Mouse (Mus musculus) neural tube, embryonic 11.5 days (tissue): ENCODE measurements around the gene Pklr. TPM values are rescaled to one million over a fixed set of nuclear protein-coding genes. Genes with fewer than 3 reads are reported as not detected.

ENCODE experiments used
- ATAC-seq: fragments of 200-750 bp; cut with Nextera tagmentation; 2 replicates; pipeline ENCODE4 v1.8.0; 2017; ENCODE audit warnings: moderate number of reproducible peaks, mild to moderate bottlenecking, moderate TSS enrichment, moderate library complexity; ENCODE audit not compliant: insufficient read depth, low FRiP score, low TSS enrichment
- DNase-seq: peaks from one replicate; pipeline ENCODE4 v3.0.0-alpha.2; 2015; ENCODE audit warnings: low spot score
- H3K27ac ChIP-seq: fragments of 300-500 bp; sonication (generic); 2 replicates; pipeline ENCODE4 v1.5.1; 2014; ENCODE audit warnings: low read depth, mild to moderate bottlenecking, low read length
- H3K27me3 ChIP-seq: fragments of 300-500 bp; sonication (generic); 2 replicates; pipeline ENCODE4 v1.6.1; 2014; ENCODE audit warnings: mild to moderate bottlenecking, low read length, mixed read lengths; ENCODE audit not compliant: control insufficient read depth, insufficient read depth
- H3K36me3 ChIP-seq: fragments of 300-500 bp; sonication (generic); 2 replicates; pipeline ENCODE4 v1.6.1; 2014; ENCODE audit warnings: mild to moderate bottlenecking, low read length, moderate library complexity, mixed read lengths; ENCODE audit not compliant: control insufficient read depth, insufficient read depth
- H3K4me1 ChIP-seq: fragments of 300-500 bp; sonication (generic); 2 replicates; pipeline ENCODE4 v1.6.1; 2014; ENCODE audit warnings: low read length, mixed read lengths; ENCODE audit not compliant: control insufficient read depth, insufficient read depth
- H3K4me2 ChIP-seq: fragments of 300-500 bp; sonication (generic); 2 replicates; pipeline ENCODE4 v1.6.1; 2014; ENCODE audit warnings: low read depth, mild to moderate bottlenecking, moderate library complexity
- H3K4me3 ChIP-seq: fragments of 300-500 bp; sonication (generic); 2 replicates; pipeline ENCODE4 v1.5.1; 2014; ENCODE audit warnings: low read depth, low read length
- H3K9ac ChIP-seq: fragments of 300-500 bp; sonication (generic); 2 replicates; pipeline ENCODE4 v1.6.1; 2014; ENCODE audit warnings: mild to moderate bottlenecking, low read length
- H3K9me3 ChIP-seq: fragments of 300-500 bp; sonication (generic); 2 replicates; pipeline ENCODE4 v1.6.1; 2016; ENCODE audit warnings: low read length; ENCODE audit not compliant: control insufficient read depth
- WGBS: fragments of 180-500 bp; shearing (Covaris S2); extraction: QIAGEN DNeasy Blood & Tissue Kit; methylation state at CpG from one replicate; pipeline ENCODE4 v1.1.7; 2014; 5-methylcytosine and 5-hydroxymethylcytosine counted together
- polyA plus RNA-seq: library from polyadenylated mRNA; unstranded; fragments of >200 nt; fragmentation: Nextera tagmentation; extraction: Ambion mirVana; gene quantifications from 2 replicates; pipeline ENCODE4 v1.2.1, GENCODE M21; 2014

Pklr gene
- polyA plus RNA-seq, 1 experiment from 2014 or later = 2.4 TPM

- peak; percentile 95 for ATAC-seq
- Histone ChIP-seq H3K9ac (peak within 1 kb of the TSS; percentile 71), H3K4me1 (peaks cover 9% of the 10 kb centered on the region), H3K27me3 (no peaks in the 10 kb centered on the region), H3K4me3 (peak within 1 kb of the TSS; percentile 76), H3K9me3 (no peaks in the 10 kb centered on the region), H3K4me2 (peak within 1 kb of the TSS; percentile 99), H3K36me3 (peaks cover 29% of the 10 kb centered on the region), H3K27ac (peak within 1 kb of the TSS; percentile 15; the same call in 1 of the 2 replicates)
- WGBS = under 1% methylated on average over 43 of the region's 43 CpGs
- DNase-seq = peak; percentile 96
Observed at GRCm38 (mm10) chr3:89177242-89178106, 41.5 kb downstream of the Pklr start, which contains the start of gene Scamp3. Scamp3 (plus strand) TSS chr3:89177473.

- H3K27ac ChIP-seq = peak overlapping the region; percentile 15; the same call in 1 of the 2 replicates
- peaks cover 29% of the 10 kb centered on the region for H3K36me3 ChIP-seq
- H3K9me3 ChIP-seq = no peaks in the 10 kb centered on the region
- DNase-seq = no peak
- no peaks in the 10 kb centered on the region for H3K27me3 ChIP-seq
- no peak for ATAC-seq
- peak overlapping the region; percentile 76 for H3K4me3 ChIP-seq
- peak overlapping the region; percentile 71 for H3K9ac ChIP-seq
- H3K4me1 ChIP-seq = peaks cover 9% of the 10 kb centered on the region
- peak overlapping the region; percentile 99 for H3K4me2 ChIP-seq
- WGBS = 12% methylated on average over 6 of the region's 6 CpGs
Observed at GRCm38 (mm10) chr3:89178107-89178385, 42.1 kb downstream of the Pklr start.

- Histone ChIP-seq H3K9ac (no peak overlapping the region), H3K27me3 (no peaks in the 10 kb centered on the region), H3K4me3 (no peak overlapping the region), H3K36me3 (peaks cover 22% of the 10 kb centered on the region), H3K9me3 (no peaks in the 10 kb centered on the region), H3K4me1 (peaks cover 16% of the 10 kb centered on the region), H3K4me2 (no peak overlapping the region), H3K27ac (no peak overlapping the region)
- WGBS = 91% methylated on average over 11 of the region's 11 CpGs
- no peak for ATAC-seq
- DNase-seq = no peak
Observed at GRCm38 (mm10) chr3:89179056-89179455, 43.1 kb downstream of the Pklr start.

GRCm38 (mm10) chr3:89181749-89182500 lies 46.0 kb downstream of the Pklr start:
- peaks cover 12% of the 10 kb centered on the region for H3K36me3 ChIP-seq
- DNase-seq (no peak), ATAC-seq (no peak)
- H3K27ac ChIP-seq = no peak overlapping the region
- H3K9me3 ChIP-seq = no peaks in the 10 kb centered on the region
- H3K9ac ChIP-seq = no peak overlapping the region
- H3K4me2 ChIP-seq = no peak overlapping the region
- H3K4me3 ChIP-seq = no peak overlapping the region
- WGBS = 92% methylated on average over 27 of the region's 27 CpGs
- H3K4me1 ChIP-seq = peaks cover 24% of the 10 kb centered on the region
- no peaks in the 10 kb centered on the region for H3K27me3 ChIP-seq

GRCm38 (mm10) chr3:89182531-89183057 lies 46.7 kb downstream of the Pklr start:
- H3K36me3 ChIP-seq = peaks cover 14% of the 10 kb centered on the region
- H3K4me1 ChIP-seq = peaks cover 24% of the 10 kb centered on the region
- H3K27ac ChIP-seq = no peak overlapping the region
- no peaks in the 10 kb centered on the region for H3K27me3 ChIP-seq
- H3K4me2 ChIP-seq = peak overlapping the region; percentile 96
- H3K9ac ChIP-seq = no peak overlapping the region
- H3K4me3 ChIP-seq = peak overlapping the region; percentile 59
- WGBS = 48% methylated on average over 7 of the region's 7 CpGs
- H3K9me3 ChIP-seq = no peaks in the 10 kb centered on the region
- no peak for DNase-seq
- ATAC-seq = peak; percentile 8; the same call in 1 of the 2 replicates

GRCm38 (mm10) chr3:89183058-89183958 lies 47.4 kb downstream of the Pklr start, which contains the start of gene Fam189b:
Fam189b (plus strand) TSS chr3:89183143.
- peak within 1 kb of the TSS; percentile 96 for H3K4me2 ChIP-seq
- H3K27me3 ChIP-seq = no peaks in the 10 kb centered on the region
- DNase-seq (peak; percentile 90), ATAC-seq (peak; percentile 88)
- H3K4me3 ChIP-seq = peak within 1 kb of the TSS; percentile 59
- H3K27ac ChIP-seq = peak within 1 kb of the TSS; percentile 75
- peaks cover 14% of the 10 kb centered on the region for H3K36me3 ChIP-seq
- H3K9me3 ChIP-seq = no peaks in the 10 kb centered on the region
- peaks cover 20% of the 10 kb centered on the region for H3K4me1 ChIP-seq
- H3K9ac ChIP-seq = peak within 1 kb of the TSS; percentile 85
- 5% methylated on average over 39 of the region's 39 CpGs for WGBS

GRCm38 (mm10) chr3:89183959-89184315 lies 48.0 kb downstream of the Pklr start:
- H3K9ac ChIP-seq = peak overlapping the region; percentile 85
- H3K4me2 ChIP-seq = peak overlapping the region; percentile 96
- peaks cover 14% of the 10 kb centered on the region for H3K36me3 ChIP-seq
- peaks cover 16% of the 10 kb centered on the region; the same call in 1 of the 2 replicates for H3K4me1 ChIP-seq
- H3K27me3 ChIP-seq = no peaks in the 10 kb centered on the region
- no peak for ATAC-seq
- WGBS = 77% methylated on average over 6 of the region's 6 CpGs
- H3K9me3 ChIP-seq = no peaks in the 10 kb centered on the region
- H3K27ac ChIP-seq = peak overlapping the region; percentile 75; the same call in 1 of the 2 replicates
- DNase-seq = no peak
- peak overlapping the region; percentile 59 for H3K4me3 ChIP-seq

- no peak overlapping the region for H3K9ac ChIP-seq
- peaks cover 16% of the 10 kb centered on the region; the same call in 1 of the 2 replicates for H3K4me1 ChIP-seq
- no peaks in the 10 kb centered on the region for H3K27me3 ChIP-seq
- H3K9me3 ChIP-seq = no peaks in the 10 kb centered on the region
- DNase-seq = no peak
- 42% methylated on average over 23 of the region's 23 CpGs for WGBS
- H3K4me3 ChIP-seq = 0 out of 2 replicates have a peak overlapping the region, but pooled peaks have one; percentile 1
- no peak for ATAC-seq
- H3K27ac ChIP-seq = no peak overlapping the region
- H3K36me3 ChIP-seq = peaks cover 2% of the 10 kb centered on the region; the same call in 1 of the 2 replicates
- H3K4me2 ChIP-seq = no peak overlapping the region
Observed at GRCm38 (mm10) chr3:89187197-89187596, 51.3 kb downstream of the Pklr start.
